Mouse (Mus musculus): ENCODE results near the gene Brca1.
"Not testable (repeated sequence)": the region's sequence is repeated elsewhere in the genome, so short reads cannot be mapped to it uniquely, and the experiment has no call there.

Gene Brca1

DNA sequence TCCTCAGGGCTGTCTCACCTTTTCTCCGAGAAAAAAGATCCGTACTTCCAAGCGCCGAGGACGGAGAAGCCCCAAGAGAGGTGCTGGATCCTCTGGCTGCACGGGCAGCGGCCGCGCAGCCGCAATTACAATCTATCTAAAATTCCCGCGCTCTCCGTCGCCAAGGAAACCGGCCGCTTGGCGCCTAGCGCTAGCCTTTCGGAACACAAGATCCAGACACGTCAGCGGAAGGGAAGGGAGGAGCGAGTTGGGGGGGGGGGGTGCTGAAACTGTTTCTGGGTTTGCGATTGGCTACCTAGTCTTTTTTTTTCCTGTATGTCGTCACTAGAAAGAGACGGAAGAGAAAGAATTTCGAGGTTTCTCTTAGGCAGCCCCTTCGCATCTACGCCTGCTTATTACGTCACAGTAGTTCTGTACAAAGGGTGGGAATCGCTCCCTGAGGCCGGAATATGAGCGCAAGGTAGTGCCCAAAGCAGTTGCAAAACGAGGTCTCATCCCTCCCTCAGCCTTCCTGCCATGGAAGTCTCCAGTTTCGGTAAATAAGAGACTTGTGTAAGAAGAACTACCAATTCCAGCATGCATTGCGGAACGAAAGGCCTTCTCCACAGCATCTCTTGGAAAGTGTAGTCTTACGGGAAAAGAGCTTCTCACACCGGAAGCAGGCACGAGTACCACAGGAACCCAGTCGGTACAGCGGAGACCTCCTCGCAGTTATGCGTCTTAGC is at the start of gene Brca1, which contains the start of gene Nbr1:
Gene Brca1 (minus strand): TSS at position 205 of the 725 bp plus-strand sequence.
Gene Nbr1 (plus strand): TSS at position 399 of the 725 bp plus-strand sequence.
- peak; percentile 100 for DNase-seq

DNA sequence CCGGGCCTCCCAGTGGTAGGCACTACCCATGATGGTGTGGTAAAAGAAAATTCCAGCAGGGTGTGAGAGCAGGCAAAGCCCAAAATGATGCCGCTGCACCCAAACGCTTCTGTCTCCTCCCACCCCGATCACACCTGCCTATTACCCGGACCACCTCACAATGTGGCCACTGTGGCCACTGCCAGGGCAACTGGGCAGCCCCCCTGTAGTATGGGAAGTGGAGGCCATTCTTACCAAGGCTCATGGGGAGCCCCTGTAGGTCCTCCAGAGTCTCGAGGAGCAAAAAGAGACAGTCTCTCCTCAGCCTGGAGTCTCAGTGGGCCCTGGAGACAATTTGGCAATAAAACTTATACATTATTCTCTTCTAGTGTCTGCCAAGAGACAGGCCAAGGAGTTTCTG is 47.4 kb upstream of the Brca1 start, which contains the start of gene Gm11634:
Gene Gm11634 (minus strand): TSS at position 101 of the 400 bp plus-strand sequence.
- DNase-seq: no peak

DNA sequence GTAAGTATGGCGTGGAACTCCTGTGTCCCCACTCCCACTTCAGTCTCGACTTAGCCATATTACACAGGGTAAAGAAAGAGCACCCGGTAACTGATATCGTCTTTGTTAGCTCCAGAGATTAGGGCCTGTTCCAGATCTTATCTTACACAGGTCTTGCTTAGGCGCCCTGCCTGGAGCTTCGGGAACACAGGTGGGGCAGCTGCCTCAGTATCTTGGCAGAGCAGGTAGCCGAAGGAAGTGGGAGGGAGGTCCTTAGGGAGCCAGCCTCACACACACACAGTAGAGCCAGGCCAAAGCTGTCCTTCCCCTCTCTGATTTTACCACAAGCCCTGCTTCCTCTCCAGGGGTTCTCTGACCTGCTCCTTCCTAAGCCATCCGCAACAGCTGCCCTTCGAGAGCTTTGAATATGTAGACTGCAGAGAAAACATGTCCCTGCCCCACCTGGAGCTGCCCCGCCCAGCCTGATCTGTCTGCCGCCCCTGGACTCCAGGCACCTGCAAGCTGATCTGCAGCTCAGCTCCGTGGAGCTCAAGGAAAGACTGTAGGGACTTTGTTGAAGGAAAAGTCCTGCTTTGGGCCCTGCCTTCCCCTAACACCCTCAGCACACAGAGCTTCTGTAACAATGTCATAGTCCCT is 38.4 kb upstream of the Brca1 start:
- DNase-seq: no peak

DNA sequence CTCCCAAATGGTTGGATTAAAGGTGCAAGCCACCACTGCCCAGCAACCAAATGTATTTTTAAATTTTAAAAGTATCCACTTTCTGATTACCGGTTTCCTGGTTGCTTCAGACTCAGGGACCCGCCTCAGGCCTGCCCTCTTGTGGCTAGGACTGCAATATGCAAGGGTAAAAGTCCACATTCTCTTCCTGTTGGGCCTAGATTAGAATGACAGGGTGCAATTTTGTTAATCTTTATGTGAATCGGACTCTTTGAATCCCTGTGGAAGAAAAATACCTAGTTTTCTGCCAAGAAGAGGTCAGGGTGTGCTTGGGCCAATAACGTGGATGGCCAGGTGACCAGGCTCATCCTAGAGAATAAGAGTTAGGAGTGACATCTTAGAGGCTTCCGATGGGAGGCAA is 37.7 kb upstream of the Brca1 start:
- DNase-seq: peak; percentile 66

DNA sequence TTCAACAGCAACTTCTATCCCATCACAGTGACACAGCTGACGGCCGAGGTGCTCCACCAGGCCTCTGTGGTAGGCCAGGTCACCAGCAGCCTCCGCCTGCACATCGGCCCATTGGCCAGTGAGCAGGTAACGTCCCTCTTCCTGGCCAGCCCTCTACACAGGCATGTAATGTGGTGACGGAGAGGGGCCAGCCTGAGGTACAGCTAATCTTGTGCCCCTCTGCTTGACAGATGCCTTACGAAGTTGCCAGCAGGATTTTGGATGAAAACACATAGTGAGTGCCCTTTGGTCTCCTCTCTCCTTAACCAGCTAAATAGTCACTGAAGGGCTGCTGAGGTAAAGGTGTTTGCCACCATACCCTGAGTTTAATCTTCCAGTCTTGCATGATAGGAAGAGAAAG is 37.1 kb upstream of the Brca1 start:
- DNase-seq: no peak

- no peak for DNase-seq
Measured at GRCm38 (mm10) chr11:101587676-101588075, 35.9 kb upstream of the Brca1 start.

GRCm38 (mm10) chr11:101585805-101586204 is 34.0 kb upstream of the Brca1 start:
- DNase-seq: no peak

DNA sequence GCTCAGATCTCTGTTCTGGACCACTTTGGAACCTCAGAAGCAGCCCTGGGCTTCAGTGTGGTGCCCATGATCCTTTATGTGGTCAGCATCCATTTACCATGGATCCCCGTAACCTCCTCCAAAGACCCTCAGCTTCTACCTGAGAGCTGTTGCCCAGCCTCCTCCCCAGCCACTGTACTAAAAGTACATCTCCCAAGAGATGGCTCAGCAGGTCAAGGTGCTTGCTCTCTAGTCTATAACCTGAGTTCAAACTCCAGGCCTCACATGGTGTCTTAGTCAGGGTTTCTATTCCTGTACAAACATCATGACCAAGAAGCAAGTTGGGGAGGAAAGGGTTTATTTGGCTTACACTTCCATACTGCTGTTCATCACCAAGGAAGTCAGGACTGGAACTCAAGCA is 33.3 kb upstream of the Brca1 start:
- DNase-seq: not testable (repeated sequence)

GRCm38 (mm10) chr11:101583205-101583604 is 31.4 kb upstream of the Brca1 start:
- no peak for DNase-seq

- peak; percentile 75 for DNase-seq
Measured at GRCm38 (mm10) chr11:101582054-101583035, 30.6 kb upstream of the Brca1 start, which contains the start of gene Tmem106a. Tmem106a (plus strand) TSS chr11:101582242.

- DNase-seq: no peak
Measured at GRCm38 (mm10) chr11:101581081-101581764, 29.5 kb upstream of the Brca1 start.

DNA sequence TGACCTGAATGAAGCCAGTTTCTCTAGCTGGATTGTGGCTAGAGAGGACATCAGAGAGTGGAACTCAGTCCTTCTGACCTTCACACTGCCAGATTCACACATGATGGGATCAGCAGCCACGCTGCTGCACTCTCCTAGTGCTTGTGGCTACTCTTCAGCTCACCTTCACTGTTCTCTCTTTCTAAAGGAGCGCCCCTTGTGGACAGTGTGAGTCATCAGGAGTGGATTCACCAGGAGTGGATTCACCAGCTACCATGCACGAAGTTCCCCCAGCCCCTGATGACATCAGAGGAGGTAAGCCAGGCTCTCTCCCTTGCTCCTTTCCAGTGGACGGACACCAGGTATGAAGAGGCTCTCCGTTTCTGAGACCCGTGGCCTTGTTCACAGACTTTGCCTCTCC is 24.4 kb upstream of the Brca1 start:
- DNase-seq: peak; percentile 36

GRCm38 (mm10) chr11:101568421-101568820 is 16.7 kb upstream of the Brca1 start:
- DNase-seq: no peak

DNA sequence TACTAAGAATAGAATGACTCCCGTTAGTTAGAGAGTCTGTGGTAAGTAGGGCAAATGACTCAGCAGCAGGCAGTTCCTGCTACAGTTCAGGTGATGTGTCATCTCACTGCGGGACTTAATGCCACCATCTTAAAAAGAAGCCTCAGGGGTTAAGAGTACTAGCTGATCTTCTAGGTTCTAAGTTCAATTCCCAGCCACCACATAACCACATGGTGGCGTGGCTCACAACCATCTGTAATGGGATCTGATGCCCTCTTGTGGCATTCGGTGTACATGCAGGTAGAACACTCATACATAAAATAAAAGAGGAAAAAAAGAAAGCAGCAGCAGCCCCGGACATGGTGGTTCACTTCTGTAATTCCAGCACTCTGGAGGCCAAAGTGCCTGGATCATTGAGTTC is 10.6 kb upstream of the Brca1 start:
- peak; percentile 78 for DNase-seq

DNA sequence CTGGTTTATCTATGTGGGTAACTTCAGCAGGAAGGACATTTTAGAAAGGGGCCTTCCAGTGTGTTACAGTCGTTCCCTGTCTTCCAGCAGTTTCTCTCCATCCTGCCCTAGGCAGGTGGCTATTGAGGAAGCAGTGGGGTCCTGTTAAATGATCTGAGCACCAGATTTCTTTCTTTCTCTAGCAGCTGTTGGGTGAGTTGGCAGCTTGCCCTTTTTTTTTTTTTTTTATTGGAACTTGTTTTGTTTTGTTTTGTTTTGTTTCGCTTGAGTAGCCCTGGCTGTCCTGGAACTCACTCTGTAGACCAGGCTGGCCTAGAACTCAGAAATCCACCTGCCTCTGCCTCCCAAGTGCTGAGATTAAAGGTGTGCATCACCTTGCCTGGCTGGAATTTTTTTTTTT is 5.2 kb upstream of the Brca1 start:
- DNase-seq: peak; percentile 62

DNA sequence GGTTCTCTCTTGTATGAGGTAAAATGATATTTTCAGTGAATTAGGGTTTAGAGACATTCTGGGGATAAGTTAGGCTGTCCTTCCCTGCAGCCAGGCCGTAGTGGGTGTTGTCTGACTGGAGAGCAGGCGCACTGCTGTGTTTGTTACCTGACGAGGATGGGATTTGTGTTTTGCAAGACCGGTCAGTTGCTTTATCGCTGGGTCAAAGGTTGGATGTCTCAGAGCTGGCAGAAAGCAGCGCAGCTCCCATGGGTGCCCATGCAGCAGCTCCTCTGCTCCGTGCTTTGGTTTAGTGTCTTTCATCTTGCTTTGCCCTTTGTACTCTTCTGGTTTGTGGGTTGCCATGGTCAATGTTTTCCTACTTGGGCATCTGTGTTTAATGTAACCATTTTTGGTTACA is 4.8 kb upstream of the Brca1 start:
- DNase-seq: no peak

- DNase-seq: no peak
Measured at GRCm38 (mm10) chr11:101553354-101553930, 1.7 kb upstream of the Brca1 start.

- DNase-seq: peak; percentile 100
Measured at GRCm38 (mm10) chr11:101552476-101553300, 933 bp upstream of the Brca1 start.

GRCm38 (mm10) chr11:101548526-101548925 is 3.2 kb downstream of the Brca1 start:
- DNase-seq: no peak

- no peak for DNase-seq
Measured at GRCm38 (mm10) chr11:101544132-101544531, 7.6 kb downstream of the Brca1 start.

DNA sequence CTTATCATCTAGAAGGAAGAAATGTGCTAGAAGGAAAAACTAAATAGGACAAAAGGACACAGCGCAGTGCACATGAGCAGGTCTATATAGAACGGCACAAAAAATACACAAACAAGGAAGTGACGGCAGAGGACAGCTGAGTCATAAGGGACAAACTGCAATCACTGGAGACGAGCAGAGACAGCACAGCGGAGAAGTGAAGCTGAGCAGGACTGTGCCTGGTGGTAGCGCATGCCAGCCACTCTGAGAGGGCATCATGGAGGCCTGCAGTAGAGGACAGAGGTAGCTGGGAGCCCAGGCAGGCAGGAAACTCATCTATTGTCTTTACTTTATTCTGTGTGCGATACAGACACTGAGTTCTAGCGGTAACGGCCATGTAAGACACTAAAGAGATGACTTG is 8.2 kb downstream of the Brca1 start:
- DNase-seq: no peak
